Mouse (Mus musculus): Measurements from ENCODE around the gene Hdgfl3.

GRCm38 (mm10) chr7:81860996-81861395, 73.3 kb downstream of the Hdgfl3 start:
- no peak for TF ChIP-seq ZNF384 (IDR thresholded peaks at IDR 0.05; ENCODE audit: low read depth, low read length)
- no peak for TF ChIP-seq EP300 (IDR thresholded peaks at IDR 0.05; ENCODE audit: low read depth in 1 of 2, low read length in 2 of 2)
- TF ChIP-seq KAT2A (conservative IDR thresholded peaks at IDR 0.05; ENCODE audit: low read depth, low read length) = no peak
- no peak for TF ChIP-seq POLR2A (IDR thresholded peaks at IDR 0.05; ENCODE audit: control insufficient read depth in 1 of 2, insufficient read depth in 1 of 2, low read depth in 1 of 2, low read length in 2 of 2, poor library complexity in 1 of 2)
- TF ChIP-seq HCFC1 (IDR thresholded peaks at IDR 0.05; ENCODE audit: low read depth, low read length) = no peak
- TF ChIP-seq SIN3A (IDR thresholded peaks at IDR 0.05; ENCODE audit: low read length) = no peak
- TF ChIP-seq MXI1 (IDR thresholded peaks at IDR 0.05; ENCODE audit: low read depth, low read length) = no peak
- TF ChIP-seq CTCF (IDR thresholded peaks at IDR 0.05 in 2 of 3, conservative IDR thresholded peaks at IDR 0.05 in 1 of 3; ENCODE audit: control insufficient read depth in 1 of 3, insufficient read depth in 1 of 3, low read depth in 2 of 3, low read length in 3 of 3, poor library complexity in 1 of 3, severe bottlenecking in 1 of 3) = no peak
- TF ChIP-seq MYC (IDR thresholded peaks at IDR 0.05; ENCODE audit: low read depth, low read length) = no peak
- no peak for TF ChIP-seq E2F4 (IDR thresholded peaks at IDR 0.05; ENCODE audit: borderline replicate concordance, low read depth, low read length)

All from MEL (cell line).